Mouse (Mus musculus): ENCODE results near the gene Dnah2. TPM values are rescaled to one million over a fixed set of nuclear protein-coding genes. Genes with fewer than 3 reads are reported as not detected.

Dnah2 gene
- polyA plus RNA-seq, 1 experiment from 2014 or later, result 1.3 TPM

GRCm38 (mm10) chr11:69581147-69581688 lies 32.3 kb upstream of the Dnah2 start:
- DNase-seq (ENCODE audit: low spot score), result peak; percentile 96
- H3K4me3 ChIP-seq, result peak overlapping the region; percentile 91
- peaks cover 46% of the 10 kb centered on the region for H3K4me1 ChIP-seq
- WGBS, result under 1% methylated on average over 36 of the region's 36 CpGs
- peaks cover 45% of the 10 kb centered on the region for H3K36me3 ChIP-seq (replicated peaks)
- no peaks in the 10 kb centered on the region for H3K27me3 ChIP-seq (replicated peaks; ENCODE audit: low read depth, poor library complexity, severe bottlenecking)
- peak overlapping the region; percentile 93 for H3K27ac ChIP-seq (replicated peaks)
- no peaks in the 10 kb centered on the region for H3K9me3 ChIP-seq

GRCm38 (mm10) chr11:69580572-69581146 lies 31.7 kb upstream of the Dnah2 start:
- DNase-seq (ENCODE audit: low spot score), result no peak
- Histone ChIP-seq H3K27me3 (replicated peaks; ENCODE audit: low read depth, poor library complexity, severe bottlenecking) (no peaks in the 10 kb centered on the region), H3K4me3 (peak overlapping the region; percentile 91), H3K4me1 (peaks cover 40% of the 10 kb centered on the region), H3K9me3 (no peaks in the 10 kb centered on the region), H3K27ac (replicated peaks) (peak overlapping the region; percentile 93), H3K36me3 (replicated peaks) (peaks cover 46% of the 10 kb centered on the region)
- WGBS, result under 1% methylated on average over 25 of the region's 25 CpGs

GRCm38 (mm10) chr11:69580091-69580514 lies 31.2 kb upstream of the Dnah2 start, which contains the start of the genes Wrap53 and Trp53:
Gene Wrap53 (minus strand): TSS chr11:69580255.
Gene Trp53 (plus strand): TSS chr11:69580359.
- H3K36me3 ChIP-seq (replicated peaks), result peaks cover 51% of the 10 kb centered on the region
- no peaks in the 10 kb centered on the region for H3K27me3 ChIP-seq (replicated peaks; ENCODE audit: low read depth, poor library complexity, severe bottlenecking)
- H3K4me3 ChIP-seq, result peak within 1 kb of the TSS; percentile 91
- H3K4me1 ChIP-seq, result peaks cover 44% of the 10 kb centered on the region
- H3K9me3 ChIP-seq, result no peaks in the 10 kb centered on the region
- DNase-seq (ENCODE audit: low spot score), result peak; percentile 93
- 0% methylated on average over 13 of the region's 13 CpGs for WGBS
- H3K27ac ChIP-seq (replicated peaks), result peak within 1 kb of the TSS; percentile 93

- WGBS, result 3% methylated on average over 39 of the region's 39 CpGs
- peak; percentile 98 for DNase-seq (ENCODE audit: low spot score)
- H3K9me3 ChIP-seq, result no peaks in the 10 kb centered on the region
- peaks cover 51% of the 10 kb centered on the region for H3K36me3 ChIP-seq (replicated peaks)
- H3K27me3 ChIP-seq (replicated peaks; ENCODE audit: low read depth, poor library complexity, severe bottlenecking), result no peaks in the 10 kb centered on the region
- peak overlapping the region; percentile 91 for H3K4me3 ChIP-seq
- peaks cover 46% of the 10 kb centered on the region for H3K4me1 ChIP-seq
- peak overlapping the region; percentile 93 for H3K27ac ChIP-seq (replicated peaks)
Measured at GRCm38 (mm10) chr11:69579128-69580017, 30.5 kb upstream of the Dnah2 start.

- Histone ChIP-seq H3K9me3 (no peaks in the 10 kb centered on the region), H3K36me3 (replicated peaks) (peaks cover 51% of the 10 kb centered on the region), H3K4me1 (peaks cover 46% of the 10 kb centered on the region), H3K27me3 (replicated peaks; ENCODE audit: low read depth, poor library complexity, severe bottlenecking) (no peaks in the 10 kb centered on the region), H3K27ac (replicated peaks) (peak overlapping the region; percentile 93), H3K4me3 (peak overlapping the region; percentile 91)
- DNase-seq (ENCODE audit: low spot score), result no peak
- WGBS, result 15% methylated on average over 15 of the region's 15 CpGs
Measured at GRCm38 (mm10) chr11:69578301-69578700, 29.4 kb upstream of the Dnah2 start.

- peaks cover 62% of the 10 kb centered on the region for H3K36me3 ChIP-seq (replicated peaks)
- H3K27ac ChIP-seq (replicated peaks), result no peak overlapping the region
- peaks cover 35% of the 10 kb centered on the region for H3K4me1 ChIP-seq
- WGBS, result 75% methylated on average over 5 of the region's 5 CpGs
- no peak overlapping the region for H3K4me3 ChIP-seq
- DNase-seq (ENCODE audit: low spot score), result no peak
- H3K27me3 ChIP-seq (replicated peaks; ENCODE audit: low read depth, poor library complexity, severe bottlenecking), result no peaks in the 10 kb centered on the region
- no peaks in the 10 kb centered on the region for H3K9me3 ChIP-seq
Measured at GRCm38 (mm10) chr11:69576307-69576706, 27.4 kb upstream of the Dnah2 start.

- no peaks in the 10 kb centered on the region for H3K27me3 ChIP-seq (replicated peaks; ENCODE audit: low read depth, poor library complexity, severe bottlenecking)
- no peak overlapping the region; the same call in 1 of the 2 replicates for H3K4me3 ChIP-seq
- H3K36me3 ChIP-seq (replicated peaks), result peaks cover 73% of the 10 kb centered on the region
- WGBS, result 69% methylated on average over 3 of the region's 3 CpGs
- H3K9me3 ChIP-seq, result no peaks in the 10 kb centered on the region
- DNase-seq (ENCODE audit: low spot score), result no peak
- H3K4me1 ChIP-seq, result peaks cover 35% of the 10 kb centered on the region
- no peak overlapping the region for H3K27ac ChIP-seq (replicated peaks)
Measured at GRCm38 (mm10) chr11:69575220-69575619, 26.3 kb upstream of the Dnah2 start.

- Histone ChIP-seq H3K36me3 (replicated peaks) (peaks cover 92% of the 10 kb centered on the region), H3K27me3 (replicated peaks; ENCODE audit: low read depth, poor library complexity, severe bottlenecking) (peaks cover 6% of the 10 kb centered on the region; the same call in 1 of the 2 replicates), H3K27ac (replicated peaks) (no peak overlapping the region), H3K4me1 (peaks cover 58% of the 10 kb centered on the region), H3K4me3 (no peak overlapping the region), H3K9me3 (no peaks in the 10 kb centered on the region)
- WGBS, result 80% methylated on average over 8 of the region's 8 CpGs
- no peak for DNase-seq (ENCODE audit: low spot score)
Measured at GRCm38 (mm10) chr11:69565131-69565530, 16.2 kb upstream of the Dnah2 start.

- 55% methylated on average over 3 of the region's 3 CpGs for WGBS
- no peak overlapping the region for H3K4me3 ChIP-seq
Measured at GRCm38 (mm10) chr11:69564391-69564790, 15.5 kb upstream of the Dnah2 start.

GRCm38 (mm10) chr11:69563373-69563772 lies 14.5 kb upstream of the Dnah2 start:
- DNase-seq (ENCODE audit: low spot score), result peak; percentile 48
- 67% methylated on average over 13 of the region's 13 CpGs for WGBS
- H3K27ac ChIP-seq (replicated peaks), result peak overlapping the region; percentile 36
- H3K4me3 ChIP-seq, result peak overlapping the region; percentile 1; the same call in 1 of the 2 replicates
- H3K36me3 ChIP-seq (replicated peaks), result peaks cover 76% of the 10 kb centered on the region
- H3K4me1 ChIP-seq, result peaks cover 75% of the 10 kb centered on the region
- peaks cover 6% of the 10 kb centered on the region; the same call in 1 of the 2 replicates for H3K27me3 ChIP-seq (replicated peaks; ENCODE audit: low read depth, poor library complexity, severe bottlenecking)
- no peaks in the 10 kb centered on the region for H3K9me3 ChIP-seq

More at GRCm38 (mm10) chr11:69564391-69564790, 15.5 kb upstream of the Dnah2 start:
- Histone ChIP-seq H3K9me3 (no peaks in the 10 kb centered on the region), H3K36me3 (replicated peaks) (peaks cover 84% of the 10 kb centered on the region), H3K27me3 (replicated peaks; ENCODE audit: low read depth, poor library complexity, severe bottlenecking) (peaks cover 6% of the 10 kb centered on the region; the same call in 1 of the 2 replicates), H3K4me1 (peaks cover 65% of the 10 kb centered on the region), H3K27ac (replicated peaks) (0 out of 2 replicates have a peak overlapping the region, but pooled peaks have one; percentile 26)
- DNase-seq (ENCODE audit: low spot score), result no peak

GRCm38 (mm10) chr11:69560896-69561854 lies 12.3 kb upstream of the Dnah2 start:
- peak overlapping the region; percentile 89 for H3K4me3 ChIP-seq
- H3K4me1 ChIP-seq, result peaks cover 97% of the 10 kb centered on the region
- 10% methylated on average over 16 of the region's 16 CpGs for WGBS
- H3K36me3 ChIP-seq (replicated peaks), result peaks cover 65% of the 10 kb centered on the region
- peak; percentile 81 for DNase-seq (ENCODE audit: low spot score)
- H3K9me3 ChIP-seq, result no peaks in the 10 kb centered on the region
- peaks cover 22% of the 10 kb centered on the region for H3K27me3 ChIP-seq (replicated peaks; ENCODE audit: low read depth, poor library complexity, severe bottlenecking)
- H3K27ac ChIP-seq (replicated peaks), result peak overlapping the region; percentile 97

Data from embryonic facial prominence, embryonic 10.5 days (tissue).